Mouse (Mus musculus) A20 (cell line): ENCODE data around the gene C2cd4c.

ENCODE experiments used
- DNase-seq: peaks from one replicate; pipeline ENCODE4 v3.0.0-alpha.2; 2011; ENCODE audit warnings: low read depth, low spot score

The C2cd4c gene

GRCm38 (mm10) chr10:79579781-79580180 lies 34.0 kb downstream of the C2cd4c start:
- no peak for DNase-seq

DNA sequence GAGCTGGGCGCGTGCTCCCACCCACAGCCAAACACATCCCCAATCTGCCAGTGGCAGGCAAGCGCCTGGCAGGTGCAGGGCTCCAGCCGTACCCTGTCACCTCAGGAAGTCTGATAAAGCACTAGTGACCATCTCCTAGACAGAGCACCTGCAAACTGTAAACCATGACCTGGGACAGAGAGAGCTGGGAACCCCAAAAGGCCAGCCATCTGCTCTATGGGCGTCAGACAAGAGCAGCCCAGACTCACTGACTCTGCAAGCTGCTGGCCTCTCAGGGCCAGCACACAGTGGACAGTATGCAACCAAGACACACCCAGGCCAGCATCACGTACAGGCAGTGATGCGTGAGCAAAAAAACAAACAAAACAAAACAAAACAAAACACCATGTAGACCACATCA lies 34.9 kb downstream of the C2cd4c start:
- DNase-seq, result no peak

- no peak for DNase-seq
These were observed 35.5 kb downstream of the C2cd4c start for GRCm38 (mm10) chr10:79578276-79578675.

DNA sequence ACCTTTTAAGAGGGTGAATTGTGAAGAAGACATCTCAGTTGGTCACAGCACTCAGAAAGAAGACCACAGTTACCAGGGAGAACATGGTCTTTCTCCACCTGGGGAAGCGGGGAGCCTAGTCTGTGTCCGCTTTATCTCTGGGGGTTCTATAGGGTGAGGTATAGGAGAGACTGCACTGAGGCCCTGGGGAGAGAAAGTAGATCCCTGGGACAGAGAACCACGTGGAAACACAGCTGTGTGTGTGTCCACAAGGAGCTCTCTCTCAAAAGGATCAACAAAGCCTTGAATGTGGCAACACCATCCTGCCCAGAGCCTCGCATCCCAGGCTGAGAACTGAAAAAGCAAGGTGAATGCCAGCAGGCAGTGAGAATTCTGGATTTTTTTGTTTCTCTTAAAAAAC lies 36.4 kb downstream of the C2cd4c start:
- no peak for DNase-seq

DNA sequence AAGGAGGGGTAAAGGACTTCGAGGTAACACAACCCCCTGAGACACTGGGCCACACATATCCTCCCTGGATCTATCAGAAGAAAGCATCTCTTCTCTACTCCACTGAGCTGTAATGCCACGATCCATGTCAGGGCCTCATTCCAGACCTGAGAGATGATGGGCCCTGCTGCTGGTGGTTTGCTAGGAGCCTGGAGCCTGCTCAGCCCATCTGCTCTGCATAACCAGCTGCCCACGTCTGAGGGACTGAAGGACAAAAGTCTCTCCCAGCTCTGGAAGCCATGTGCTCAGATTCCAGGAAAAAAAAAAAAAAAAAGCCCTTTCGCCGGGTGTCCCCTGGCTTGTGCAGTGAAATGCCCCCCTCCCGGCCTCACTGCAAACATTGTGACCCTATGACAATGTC lies 38.1 kb downstream of the C2cd4c start:
- no peak for DNase-seq

DNA sequence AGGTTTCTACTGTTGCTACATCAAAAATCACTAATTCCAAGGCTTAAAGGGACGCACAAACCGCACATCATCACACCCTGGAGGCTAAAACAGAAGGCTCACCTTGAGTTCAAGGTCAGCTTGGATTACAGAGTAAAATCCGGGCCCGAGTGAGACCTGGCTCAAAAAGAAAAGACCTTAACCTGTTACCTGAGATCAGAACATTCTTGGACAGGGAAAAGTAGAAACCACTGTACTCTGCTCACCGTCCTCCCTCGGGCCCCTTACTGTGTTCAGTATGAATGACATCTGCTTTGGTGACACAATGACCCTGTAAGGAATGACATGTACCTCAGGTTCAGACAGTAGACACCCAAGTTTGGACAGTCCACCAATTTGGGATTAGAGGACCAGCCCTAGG lies 39.0 kb downstream of the C2cd4c start:
- DNase-seq, result no peak

- DNase-seq, result no peak
These were observed 39.5 kb downstream of the C2cd4c start for GRCm38 (mm10) chr10:79574350-79574749.

- DNase-seq, result no peak
These were observed 40.2 kb downstream of the C2cd4c start for GRCm38 (mm10) chr10:79573611-79574010.

DNA sequence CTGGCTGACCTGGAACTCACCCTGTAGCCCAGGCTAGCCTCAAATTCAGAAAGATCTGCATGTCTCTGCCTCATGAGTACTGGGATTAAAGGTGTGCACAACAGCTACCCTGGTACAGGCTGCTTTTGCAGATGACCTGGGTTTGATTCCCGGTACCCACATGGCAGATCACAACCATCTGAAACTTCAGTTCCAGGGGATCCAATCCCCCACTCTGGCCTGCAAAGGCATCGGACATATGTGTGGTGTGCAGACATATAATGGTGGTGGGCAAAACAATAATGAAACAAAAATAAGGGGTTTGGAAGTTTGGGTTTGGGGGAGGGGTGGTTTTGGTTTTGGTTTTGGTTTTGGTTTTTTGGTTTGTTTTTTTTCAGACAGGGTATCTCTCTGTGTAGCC lies 42.5 kb downstream of the C2cd4c start:
- DNase-seq, result no peak

GRCm38 (mm10) chr10:79569921-79570320 lies 43.9 kb downstream of the C2cd4c start:
- no peak for DNase-seq

GRCm38 (mm10) chr10:79559716-79560115 lies 54.1 kb downstream of the C2cd4c start:
- no peak for DNase-seq

- no peak for DNase-seq
These were observed 56.3 kb downstream of the C2cd4c start for GRCm38 (mm10) chr10:79557496-79557895.

- DNase-seq, result no peak
These were observed 56.9 kb downstream of the C2cd4c start for GRCm38 (mm10) chr10:79556951-79557350.
